Mouse (Mus musculus) Muller cell, postnatal 12 days (primary cell): Measurements from ENCODE around the gene Rhoj.
"Not testable (repeated sequence)": the region's sequence is repeated elsewhere in the genome, so short reads cannot be mapped to it uniquely, and the experiment has no call there.

Source experiments
- DNase-seq: peaks from one replicate; pipeline ENCODE4 v3.0.0-alpha.2; 2015; ENCODE audit errors: inconsistent ontology term

Gene Rhoj

DNA sequence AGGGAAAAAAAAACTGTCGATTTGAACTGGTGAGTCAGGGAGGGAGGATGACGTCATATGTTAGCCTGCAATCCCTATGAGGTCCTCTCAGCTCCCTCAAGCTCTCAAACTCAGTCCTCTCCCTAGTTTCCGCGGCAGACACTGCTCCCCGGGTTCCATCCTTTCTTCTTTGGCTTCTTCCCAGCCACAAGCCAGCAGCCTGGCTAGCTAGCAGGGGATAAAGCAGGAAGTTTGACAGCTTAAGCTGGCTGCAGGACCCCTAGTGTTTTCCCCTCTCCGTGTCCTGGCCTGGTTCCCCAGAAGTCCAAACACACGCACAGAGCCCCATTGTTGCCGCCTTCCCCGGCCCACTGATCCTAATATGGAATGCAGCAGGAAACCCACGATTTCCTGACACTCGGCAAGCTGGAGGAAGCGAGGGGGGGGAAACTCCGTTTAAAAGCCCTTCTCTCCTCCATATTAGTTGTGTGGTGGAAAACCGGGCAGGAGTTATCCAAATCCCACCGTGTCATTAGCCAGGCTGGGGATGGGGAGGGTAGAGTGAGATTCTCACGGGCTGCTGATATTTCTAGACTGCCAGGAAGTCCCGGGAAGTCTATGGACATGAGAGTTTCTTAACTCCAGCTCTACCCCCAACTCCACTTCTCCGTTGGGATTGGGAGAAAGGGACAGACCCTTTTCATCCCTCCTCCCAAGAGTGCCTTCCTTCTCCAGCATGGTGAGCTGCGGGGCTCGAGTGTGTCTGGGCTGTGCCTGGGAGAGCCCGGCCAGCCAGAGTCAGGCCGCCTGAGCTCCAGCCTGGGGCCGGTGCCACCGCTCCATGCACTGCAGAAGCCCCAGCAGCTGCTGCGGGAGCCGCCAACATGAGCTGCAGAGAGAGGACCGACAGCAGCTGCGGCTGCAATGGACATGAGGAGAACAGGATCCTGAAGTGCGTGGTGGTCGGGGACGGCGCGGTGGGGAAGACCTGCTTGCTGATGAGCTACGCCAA lies at the start of gene Rhoj:
TSS of gene Rhoj (plus strand) at position 362 of the 991 bp plus-strand sequence.
- DNase-seq: peak; percentile 95

DNA sequence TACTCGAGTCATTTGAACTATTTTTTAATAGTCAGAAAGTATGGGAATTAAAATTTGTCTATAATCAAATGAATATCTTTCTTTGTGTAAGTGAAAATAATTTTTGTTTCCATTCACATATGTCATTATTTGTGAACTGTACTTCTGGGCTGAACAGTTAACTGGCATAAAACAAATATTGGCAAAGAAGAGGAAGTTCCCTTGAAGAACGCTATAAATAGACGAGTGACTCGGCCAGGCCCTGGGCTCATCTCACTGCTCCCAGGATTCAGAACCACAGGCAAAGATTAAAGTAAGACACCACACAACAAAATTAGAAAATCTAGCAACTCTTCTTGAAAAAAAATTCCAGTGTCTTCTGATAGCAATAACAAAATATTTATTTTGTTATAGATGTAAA lies 36.4 kb upstream of the Rhoj start:
- no peak for DNase-seq

DNA sequence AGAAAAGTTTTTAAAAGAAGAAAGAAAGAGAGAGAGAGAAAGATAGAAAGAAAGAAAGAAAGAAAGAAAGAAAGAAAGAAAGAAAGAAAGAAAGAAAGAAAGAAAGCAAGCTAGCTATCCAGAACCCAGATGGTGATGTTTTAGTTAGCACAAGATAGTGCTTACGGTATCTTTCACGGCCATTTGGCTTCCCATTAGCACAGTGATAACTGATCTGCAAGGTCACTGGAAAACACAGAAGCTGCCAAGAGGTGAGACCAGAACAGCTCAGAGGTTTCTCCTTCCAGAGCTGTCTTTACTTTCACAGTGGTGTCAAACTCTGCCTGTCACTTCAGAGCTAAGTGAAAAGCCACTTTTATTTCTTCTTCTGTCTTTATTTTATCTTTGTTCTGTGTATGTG lies 32.4 kb upstream of the Rhoj start:
- DNase-seq: no peak

DNA sequence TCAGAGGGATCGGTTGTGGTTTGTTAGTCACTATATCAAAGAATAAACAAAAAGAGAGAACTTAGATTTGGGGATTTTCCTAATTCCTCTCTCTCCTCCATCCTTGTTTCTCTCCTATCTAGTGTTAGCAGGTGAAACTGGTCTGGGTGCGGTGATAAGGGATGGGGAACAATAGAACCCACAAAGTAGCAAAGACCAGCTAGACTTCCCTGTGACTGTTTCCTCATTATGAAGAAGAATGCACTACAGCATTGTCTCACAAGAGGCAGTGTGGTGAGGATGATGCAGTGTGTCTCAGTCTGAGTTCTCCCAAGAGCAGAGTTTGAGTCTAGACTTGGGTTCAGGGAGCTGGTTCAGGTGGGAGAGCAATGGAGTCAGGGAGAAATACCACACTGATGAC lies 30.7 kb upstream of the Rhoj start:
- no peak for DNase-seq

DNA sequence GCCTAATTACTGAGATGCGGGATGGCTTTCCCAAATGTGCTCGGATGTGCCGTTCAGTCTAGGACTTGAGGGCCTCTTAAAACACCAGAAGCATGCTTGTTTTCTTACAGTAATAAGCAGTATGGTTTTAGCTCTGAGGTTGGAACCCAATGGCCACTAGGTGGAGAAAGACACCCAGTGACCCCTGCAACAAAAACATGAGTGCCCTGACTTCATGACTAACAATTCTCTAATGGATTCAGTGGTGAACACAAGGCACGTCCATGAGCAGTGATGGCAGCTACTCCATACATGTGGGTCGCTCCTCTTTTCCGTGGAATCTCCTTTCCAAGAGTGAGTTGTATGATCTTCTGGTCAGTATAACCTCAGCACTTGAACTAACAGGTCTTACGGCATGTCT lies 27.6 kb upstream of the Rhoj start:
- DNase-seq: no peak

DNA sequence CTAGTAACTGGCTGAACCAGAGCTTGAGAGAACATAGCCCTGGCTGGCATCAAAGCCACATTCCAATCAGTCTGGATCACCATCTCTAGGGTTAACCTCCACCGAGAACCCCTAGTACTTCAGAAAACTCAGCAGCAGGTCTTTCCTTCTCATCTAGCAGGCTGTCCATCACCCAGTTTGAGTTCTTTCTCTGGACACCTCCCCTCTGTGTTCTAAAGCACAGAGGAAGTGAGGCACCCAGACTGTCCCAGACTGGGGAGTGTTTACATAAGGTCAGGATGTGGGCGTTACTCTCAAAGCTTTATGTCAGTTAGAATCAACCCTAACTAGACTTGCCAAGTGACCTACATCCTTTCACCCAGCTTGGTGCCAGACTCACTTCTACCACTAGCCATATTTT lies 24.9 kb upstream of the Rhoj start:
- peak; percentile 80 for DNase-seq

DNA sequence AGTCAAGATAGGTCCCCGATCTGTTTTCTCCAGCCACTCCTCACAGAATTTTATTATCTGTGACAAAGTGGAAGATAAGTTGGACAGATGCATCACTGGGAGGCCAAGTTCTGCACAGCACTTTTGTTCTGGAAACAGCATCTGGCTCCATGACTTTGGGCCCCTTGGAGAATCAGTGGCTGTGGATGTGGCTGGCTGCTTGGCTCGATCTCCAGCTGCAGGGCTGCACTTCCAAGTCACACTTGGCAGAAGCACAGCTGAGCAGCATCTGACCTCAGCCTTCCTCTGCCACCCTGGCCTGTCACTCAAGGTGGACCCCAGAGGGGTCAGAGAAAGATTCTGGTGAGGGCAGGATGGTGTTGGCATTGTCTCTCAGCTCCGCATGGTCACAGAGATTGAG lies 22.0 kb upstream of the Rhoj start:
- no peak for DNase-seq

DNA sequence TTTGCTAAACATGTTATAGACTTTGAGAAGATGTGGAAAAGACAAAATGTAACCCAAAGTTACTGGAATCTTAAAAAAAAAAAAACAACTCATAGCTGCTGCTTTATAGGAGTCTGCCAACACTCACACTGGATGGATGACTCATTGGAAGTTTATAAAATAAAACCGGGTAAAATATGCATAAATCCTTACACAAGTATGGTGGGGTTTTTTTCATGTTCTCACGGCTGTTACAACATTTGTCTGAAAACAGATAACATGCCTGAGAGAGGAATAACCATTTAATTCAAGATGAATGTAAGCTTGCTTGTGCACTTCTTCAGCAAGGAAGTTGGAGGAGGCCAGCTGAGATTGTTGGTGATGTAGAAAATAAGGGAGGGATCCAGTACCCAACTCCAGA lies 17.6 kb upstream of the Rhoj start:
- peak; percentile 17 for DNase-seq

DNA sequence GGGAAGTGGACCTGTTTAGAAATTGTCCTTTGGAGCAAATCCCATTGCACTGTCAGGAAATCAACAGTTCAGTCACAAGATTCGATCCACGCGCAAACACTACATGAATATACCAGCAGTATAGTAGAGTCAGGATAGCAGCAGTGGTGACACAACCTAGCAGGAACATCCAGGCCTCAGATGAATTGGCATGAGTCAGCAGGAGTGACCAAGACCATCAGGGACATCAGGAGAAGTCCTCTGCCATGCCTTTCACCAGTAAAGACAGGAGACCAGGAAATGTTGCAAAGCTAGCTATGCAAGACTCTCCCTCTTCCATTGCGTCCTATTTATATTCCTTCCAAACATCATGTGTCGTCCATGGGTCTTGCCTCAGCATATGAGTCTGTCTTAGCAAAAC lies 16.6 kb upstream of the Rhoj start:
- no peak for DNase-seq

DNA sequence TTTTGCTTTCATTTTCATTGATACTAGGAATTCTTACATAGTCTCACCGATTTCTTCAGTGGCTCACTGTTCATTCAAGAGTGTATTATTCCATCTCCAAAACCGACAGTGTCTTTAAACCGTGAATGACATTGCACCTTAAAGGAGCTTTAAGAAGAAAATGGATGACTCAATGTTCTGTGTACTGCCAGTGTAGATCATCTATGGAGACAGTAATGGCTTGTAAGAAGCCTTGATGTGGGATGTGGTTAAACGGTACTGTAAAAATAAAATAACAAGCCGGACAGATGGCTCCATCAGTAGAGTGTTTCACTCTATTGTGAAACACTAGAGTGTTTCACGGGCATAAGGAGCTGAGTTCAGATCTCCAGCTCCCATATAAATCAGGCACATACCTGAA lies 15.2 kb upstream of the Rhoj start:
- no peak for DNase-seq

DNA sequence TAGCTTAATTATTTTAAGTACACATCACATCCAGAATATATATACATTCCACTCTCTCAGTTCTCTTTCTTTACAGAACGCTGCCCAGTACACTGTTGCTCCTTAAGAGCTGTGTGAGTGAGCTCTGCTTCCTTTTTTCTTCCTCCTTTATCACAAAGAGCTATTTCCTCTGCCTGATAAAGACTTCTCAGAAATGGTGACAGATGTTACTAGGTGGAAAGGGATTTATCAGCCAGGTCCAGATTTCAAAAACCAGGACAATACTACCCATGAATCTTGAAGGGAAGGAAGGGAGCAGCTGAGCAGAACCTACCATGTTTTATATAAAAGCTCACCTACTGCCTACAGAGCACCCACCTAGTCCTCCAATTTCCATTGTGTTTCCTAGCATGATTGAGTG lies 8.3 kb upstream of the Rhoj start:
- DNase-seq: no peak

DNA sequence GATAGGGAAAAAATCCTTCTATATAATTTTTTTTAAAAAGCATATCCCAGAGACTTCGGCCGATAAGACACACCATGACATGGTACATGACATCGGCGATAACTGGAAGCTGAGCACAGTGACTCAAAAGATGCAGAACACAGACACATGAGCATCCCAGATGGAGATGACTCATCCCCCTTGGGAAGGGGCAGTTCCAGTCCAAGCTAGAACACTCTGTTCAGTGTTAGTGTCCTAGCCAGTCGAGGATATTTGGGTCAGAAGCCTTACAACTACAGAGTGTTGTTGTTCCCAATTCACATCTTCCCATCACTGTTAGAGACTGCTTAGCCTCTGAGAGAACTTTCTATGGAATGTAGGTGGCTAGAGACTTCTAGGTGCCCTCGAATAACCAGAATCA lies 4.0 kb upstream of the Rhoj start:
- DNase-seq: peak; percentile 61

DNA sequence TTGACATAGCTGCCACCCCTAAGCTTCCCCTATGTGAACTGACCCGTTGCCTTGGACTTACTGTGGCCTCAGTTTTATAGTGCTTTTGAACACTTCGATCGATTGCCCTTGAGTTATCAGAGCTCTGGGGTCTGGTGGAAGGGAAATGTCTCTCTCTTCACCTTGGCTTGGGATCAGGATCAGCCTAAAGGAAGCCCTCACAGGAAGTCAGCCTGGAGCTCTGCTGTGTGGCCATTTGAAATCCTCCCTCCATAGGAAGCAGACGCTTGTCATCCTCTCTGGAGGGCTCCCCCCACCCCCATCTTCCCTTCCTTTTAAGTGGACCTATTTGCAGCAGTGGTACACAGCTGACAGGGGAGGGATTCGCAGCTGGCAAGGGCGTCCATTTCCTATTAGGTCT lies 1.6 kb downstream of the Rhoj start:
- peak; percentile 62 for DNase-seq

DNA sequence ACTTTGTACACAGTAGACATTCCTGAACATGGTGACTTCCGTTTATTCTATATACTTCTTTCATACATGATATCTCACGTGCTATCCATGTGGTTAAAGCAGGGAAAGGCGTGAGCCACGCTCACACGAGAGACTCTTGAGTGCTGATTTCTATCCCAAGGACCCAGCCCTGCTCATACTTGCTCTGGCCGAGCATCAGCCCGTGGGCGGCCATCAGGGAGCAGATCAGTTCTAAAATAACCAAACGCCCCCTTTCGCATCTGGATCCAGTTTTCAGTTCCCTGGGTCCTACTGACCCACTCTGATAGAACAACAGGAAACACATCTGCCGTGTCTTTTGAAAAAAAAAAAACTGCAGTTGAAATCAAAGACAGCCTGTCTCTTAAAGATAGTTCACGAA lies 2.6 kb downstream of the Rhoj start:
- no peak for DNase-seq

DNA sequence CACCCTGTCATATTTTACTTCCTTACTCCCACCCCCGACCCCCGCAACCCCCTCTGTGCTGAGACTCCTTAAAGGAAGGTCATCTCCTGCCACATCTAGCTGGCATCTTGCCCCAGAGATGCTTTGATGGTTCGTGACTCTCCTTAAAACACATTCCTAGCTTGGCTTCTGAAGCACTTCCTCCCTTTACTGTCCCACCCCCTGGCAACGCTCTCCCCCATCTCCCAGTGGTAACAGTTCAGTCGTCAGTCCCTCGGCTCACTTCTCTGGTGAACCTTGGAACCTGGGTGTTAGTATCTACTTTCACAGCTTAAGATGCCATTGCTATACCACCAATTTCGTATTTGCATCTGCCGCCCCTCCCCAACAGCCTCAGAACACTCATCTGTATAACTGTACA lies 3.8 kb downstream of the Rhoj start:
- no peak for DNase-seq

DNA sequence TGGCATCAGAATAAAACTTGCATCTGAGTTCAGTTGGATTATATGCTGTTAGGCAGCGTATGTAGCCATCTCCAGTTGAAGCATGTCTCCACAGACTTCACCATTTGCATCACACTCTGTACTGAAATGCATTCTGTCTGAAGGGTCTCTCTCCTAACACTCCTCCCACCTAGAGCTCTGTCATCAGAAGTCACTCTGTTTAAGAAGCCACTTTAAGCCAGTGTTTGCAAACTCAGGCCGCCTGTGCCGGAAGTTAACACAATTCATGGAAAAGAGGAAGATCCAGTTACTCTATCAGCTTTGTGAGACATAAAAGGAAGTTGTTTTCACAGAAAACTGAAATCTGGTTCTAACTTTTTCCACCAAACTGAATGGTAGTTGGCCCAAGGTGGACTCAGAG lies 5.9 kb downstream of the Rhoj start:
- DNase-seq: no peak

DNA sequence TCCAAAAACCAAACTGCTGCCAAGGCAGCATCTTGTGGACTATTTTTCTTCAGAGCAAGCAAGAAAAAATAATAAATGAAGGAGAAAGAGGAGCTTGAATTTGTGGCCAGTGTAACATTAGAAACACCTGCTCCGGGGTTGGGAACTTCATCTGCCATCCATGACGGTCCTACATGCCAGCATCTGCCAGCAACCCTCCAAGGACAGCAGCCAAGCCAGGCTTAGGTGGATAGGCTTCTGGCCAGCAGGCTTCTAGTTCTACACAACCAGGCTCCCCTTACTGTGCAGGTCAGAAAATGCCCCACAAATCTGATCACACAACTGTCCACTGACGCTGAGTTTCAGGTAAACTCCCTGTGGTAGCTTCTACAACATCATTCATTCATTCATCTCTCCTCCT lies 7.7 kb downstream of the Rhoj start:
- DNase-seq: no peak

DNA sequence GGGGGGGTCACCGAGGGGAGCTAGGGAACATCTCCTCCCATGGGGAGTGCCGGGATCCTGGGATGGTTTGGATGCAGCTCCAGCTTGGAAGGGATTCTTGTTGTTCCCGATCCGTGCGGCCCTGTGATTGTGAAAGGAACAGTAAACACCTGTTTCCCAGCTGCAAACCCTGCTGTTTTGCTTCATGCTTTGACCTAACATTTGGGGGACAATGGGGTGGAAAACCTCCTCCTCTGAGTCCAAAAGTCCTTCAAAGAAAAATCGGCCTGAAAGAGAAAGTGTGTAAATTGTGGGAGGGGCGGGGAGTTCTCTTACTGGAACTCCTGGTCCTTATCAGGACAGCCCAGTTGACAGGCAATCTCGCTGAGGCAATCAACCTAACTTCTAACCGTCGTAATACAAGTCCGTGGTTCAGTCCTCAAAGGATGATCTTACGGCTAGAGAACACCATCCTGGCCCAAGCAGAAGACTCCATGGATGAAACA lies 12.4 kb downstream of the Rhoj start:
- DNase-seq: no peak

DNA sequence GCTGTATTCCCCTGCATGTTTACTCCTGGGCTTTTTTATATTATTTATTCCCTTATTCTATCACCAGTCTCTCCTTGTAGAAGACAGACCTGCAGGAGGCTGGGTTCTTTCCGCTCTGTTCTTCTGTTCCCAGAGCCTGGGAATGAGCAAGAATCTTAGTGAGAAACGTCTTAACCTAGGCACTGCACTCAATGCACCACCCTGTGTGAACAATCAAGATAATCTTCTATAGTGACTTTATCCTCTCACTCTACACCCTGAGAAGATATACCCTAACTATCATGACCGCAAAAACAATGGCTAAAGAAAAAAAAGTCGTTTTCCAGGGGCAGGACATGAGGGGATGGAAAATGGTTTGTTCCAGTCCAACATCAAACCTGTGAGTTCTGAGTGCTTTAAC lies 13.1 kb downstream of the Rhoj start:
- DNase-seq: no peak

DNA sequence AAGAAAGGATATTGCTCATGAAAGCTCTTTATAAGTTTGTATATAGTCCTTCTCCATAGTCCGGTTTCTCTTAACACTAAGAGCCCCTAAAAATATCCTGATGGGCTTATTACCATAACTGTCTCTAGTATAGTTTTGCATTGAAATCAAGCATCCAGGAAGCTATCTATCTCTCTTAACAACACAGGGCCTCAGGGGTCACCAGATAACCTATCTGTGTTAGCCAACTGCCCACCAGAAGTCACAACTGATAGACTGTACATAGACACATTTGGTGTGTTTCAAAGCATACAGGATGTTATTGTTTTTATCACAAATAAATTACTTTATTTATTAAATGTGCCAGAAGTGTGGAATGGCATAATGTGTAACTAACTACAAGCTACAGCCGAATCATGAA lies 21.1 kb downstream of the Rhoj start:
- no peak for DNase-seq

DNA sequence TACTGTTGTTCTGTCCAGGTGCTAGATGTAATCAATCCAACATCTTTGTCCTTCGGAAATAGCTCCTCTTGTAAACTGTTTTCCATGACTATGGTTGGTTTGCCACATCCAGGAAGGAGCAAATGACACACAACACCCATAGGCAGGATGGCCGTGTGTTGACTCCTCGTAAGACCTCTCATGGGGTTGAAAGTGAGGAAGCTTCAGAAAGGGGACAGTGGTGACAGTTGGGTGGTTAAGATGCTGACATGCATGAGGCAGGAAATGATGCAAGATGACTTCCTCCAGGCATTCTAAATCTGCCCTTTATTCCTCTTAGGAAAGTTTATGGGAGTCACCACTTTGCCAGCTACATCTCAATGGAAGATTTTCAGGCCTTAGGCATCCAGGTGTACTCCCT lies 31.8 kb downstream of the Rhoj start:
- no peak for DNase-seq

DNA sequence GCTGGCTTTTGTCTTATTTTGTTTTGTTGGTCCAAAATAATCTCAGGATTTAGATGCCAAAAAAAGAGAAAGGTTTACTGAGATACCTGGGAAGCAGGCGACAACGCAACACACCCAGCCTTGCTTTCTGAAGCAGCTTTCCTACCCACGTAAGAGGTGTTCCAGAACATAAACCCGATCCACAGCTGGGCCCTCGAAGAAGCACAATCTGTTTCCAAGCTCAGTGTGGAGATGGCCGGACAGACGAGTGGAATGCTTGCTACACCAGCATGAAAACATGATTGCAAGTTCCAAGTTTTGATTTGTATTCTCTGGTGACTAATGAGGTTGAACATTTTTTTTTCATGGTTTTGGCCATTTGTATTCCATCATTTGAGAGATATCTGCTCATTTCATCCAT lies 32.2 kb downstream of the Rhoj start:
- DNase-seq: no peak

DNA sequence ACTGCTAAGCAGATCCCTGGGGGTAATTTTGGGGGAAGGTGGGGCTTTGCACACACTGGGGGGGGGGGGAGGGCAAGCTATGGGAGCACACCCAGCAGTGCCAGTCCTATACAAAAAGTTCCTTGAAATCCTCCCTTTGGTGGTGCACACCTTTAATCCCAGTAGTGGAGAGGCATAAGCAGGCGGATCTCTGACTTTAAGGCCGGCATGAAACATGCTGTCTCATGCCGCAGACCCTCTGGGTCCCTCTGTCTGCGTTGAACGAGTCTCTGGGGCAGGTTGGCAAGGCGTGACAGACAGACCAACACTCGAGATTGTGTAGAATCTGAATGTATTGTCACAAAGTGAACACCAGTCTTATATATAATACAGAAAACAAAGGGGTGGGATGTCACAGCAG lies 40.4 kb downstream of the Rhoj start:
- no peak for DNase-seq

DNA sequence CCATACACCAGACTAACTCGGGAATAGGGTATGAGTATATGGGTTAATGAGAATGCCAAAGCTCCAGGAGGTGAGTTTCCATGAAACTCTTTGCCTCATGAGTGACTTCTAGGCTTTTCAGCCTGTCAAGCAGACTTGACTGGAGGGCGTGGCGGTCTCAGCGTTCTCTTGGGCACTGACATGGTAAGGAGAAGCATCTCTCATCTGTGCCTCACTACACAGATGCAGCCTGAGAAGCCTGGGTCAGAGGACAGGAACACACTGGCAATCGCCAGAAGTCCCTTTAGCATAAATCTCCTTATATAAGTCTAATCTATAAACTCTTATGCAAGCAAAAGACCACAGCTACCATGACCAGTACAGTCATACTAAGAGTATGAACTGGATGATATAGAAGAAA lies 41.4 kb downstream of the Rhoj start:
- not testable (repeated sequence) for DNase-seq
